Mouse (Mus musculus) erythroblast, embryonic 14.5 days (primary cell): ENCODE measurements around the gene Sox2.

Source experiments
- GATA1 ChIP-seq: IDR thresholded peaks from 2 replicates; pipeline ENCODE4 v1.6.1; 2012; ENCODE audit warnings: low read length, inconsistent platforms, mixed read lengths
- TAL1 ChIP-seq: IDR thresholded peaks from 3 replicates; pipeline ENCODE4 v1.6.1; 2012; ENCODE audit warnings: low read length, inconsistent platforms, mixed read lengths

- no peak for TF ChIP-seq GATA1
- TF ChIP-seq TAL1: no peak
Measured at GRCm38 (mm10) chr3:34653235-34653976, 3.2 kb downstream of the Sox2 start.
